ENCODE assay signal across 8 mouse cellular contexts in genomic region chr2:32637778-32638281, GRCm38 (mm10). TPM values are rescaled to one million over a fixed set of nuclear protein-coding genes. Genes with fewer than 3 reads are reported as not detected.
DNase-seq lines count a peak whose midpoint lies in the region; ATAC-seq and TF ChIP-seq lines count a peak whose summit lies in the region.

No protein-coding gene starts in this region.

- no peaks in the 10 kb centered on the region for H3K36me3 ChIP-seq in intestine, embryonic 15.5 days
- no peaks in the 10 kb centered on the region for H3K36me3 ChIP-seq in liver, embryonic 15.5 days (replicated peaks)
- H3K36me3 ChIP-seq in spleen, adult 2 months (ENCODE audit: control insufficient read depth, insufficient read depth, low read length), result no peaks in the 10 kb centered on the region

- H3K4me2 ChIP-seq in intestine, embryonic 15.5 days (replicated peaks), result 0 out of 2 replicates have a peak overlapping the region, but pooled peaks have one; percentile 2
- H3K4me2 ChIP-seq in liver, embryonic 15.5 days, result no peak overlapping the region

- no peak overlapping the region for H3K4me3 ChIP-seq in intestine, embryonic 15.5 days (replicated peaks)
- no peak overlapping the region for H3K4me3 ChIP-seq in liver, embryonic 15.5 days (replicated peaks)
- no peak overlapping the region for H3K4me3 ChIP-seq in spleen, adult 2 months (ENCODE audit: extremely low read depth, insufficient read depth, insufficient read length)
- H3K4me3 ChIP-seq in cerebellum, adult 2 months (replicated peaks; ENCODE audit: insufficient read depth, low read depth, low read length), result no peak overlapping the region

- peak; percentile 47 for DNase-seq in gastrocnemius, postnatal 10 days
- DNase-seq in gastrocnemius, adult 18-20 months (ENCODE audit: low spot score), result no peak
- peak; percentile 64 for DNase-seq in gastrocnemius, postnatal 25 days
- DNase-seq in spleen, adult 2 months (ENCODE audit: low read depth in 1 of 2, low spot score in 2 of 2), result peak; percentile 19 to 75
- DNase-seq in cerebellum, adult 2 months, result no peak
- DNase-seq in adipocyte (ENCODE audit: low spot score), result no peak

- TF ChIP-seq POLR2A in spleen, adult 2 months (IDR thresholded peaks at IDR 0.05; ENCODE audit: low read depth, low read length), result no peak
- no peak for TF ChIP-seq POLR2A in cerebellum, adult 2 months (IDR thresholded peaks at IDR 0.05; ENCODE audit: borderline replicate concordance, insufficient read depth, low read length)

- WGBS in intestine, embryonic 15.5 days, result 20% methylated on average over 11 of the region's 11 CpGs
- WGBS in liver, embryonic 15.5 days (ENCODE audit: insufficient replicate concordance), result 23% methylated on average over 11 of the region's 11 CpGs
- WGBS in spleen, adult 2 months, result 16% methylated on average over 11 of the region's 11 CpGs
- WGBS in cerebellum, adult 2 months, result 40% methylated on average over 11 of the region's 11 CpGs

- H3K9ac ChIP-seq in intestine, embryonic 15.5 days, result no peak overlapping the region
- H3K9ac ChIP-seq in liver, embryonic 15.5 days, result no peak overlapping the region

- no peaks in the 10 kb centered on the region for H3K9me3 ChIP-seq in intestine, embryonic 15.5 days
- H3K9me3 ChIP-seq in liver, embryonic 15.5 days (replicated peaks), result no peaks in the 10 kb centered on the region

- H3K27ac ChIP-seq in intestine, embryonic 15.5 days, result peak overlapping the region; percentile 70
- 0 out of 2 replicates have a peak overlapping the region, but pooled peaks have one; percentile 14 for H3K27ac ChIP-seq in liver, embryonic 15.5 days (replicated peaks)
- H3K27ac ChIP-seq in spleen, adult 2 months (ENCODE audit: insufficient read depth, low read length), result peak overlapping the region; percentile 60
- H3K27ac ChIP-seq in cerebellum, adult 2 months (ENCODE audit: insufficient read depth, low read length), result no peak overlapping the region

- peaks cover 14% of the 10 kb centered on the region for H3K4me1 ChIP-seq in intestine, embryonic 15.5 days (replicated peaks)
- H3K4me1 ChIP-seq in liver, embryonic 15.5 days (replicated peaks), result peaks cover 22% of the 10 kb centered on the region
- H3K4me1 ChIP-seq in spleen, adult 2 months (ENCODE audit: control insufficient read depth, insufficient read depth, insufficient read length), result peaks cover 8% of the 10 kb centered on the region
- H3K4me1 ChIP-seq in cerebellum, adult 2 months (ENCODE audit: control insufficient read depth, insufficient read depth, low read length), result peaks cover 8% of the 10 kb centered on the region

- peak; percentile 66 for ATAC-seq in intestine, embryonic 15.5 days
- peak; percentile 67 for ATAC-seq in liver, embryonic 15.5 days (ENCODE audit: insufficient read depth)

- no peaks in the 10 kb centered on the region for H3K27me3 ChIP-seq in intestine, embryonic 15.5 days (replicated peaks)
- no peaks in the 10 kb centered on the region for H3K27me3 ChIP-seq in liver, embryonic 15.5 days
- H3K27me3 ChIP-seq in spleen, adult 2 months (ENCODE audit: control insufficient read depth, insufficient read depth, low read length), result no peaks in the 10 kb centered on the region
- H3K27me3 ChIP-seq in cerebellum, adult 2 months (ENCODE audit: control insufficient read depth, insufficient read depth, low read length), result no peaks in the 10 kb centered on the region

- TF ChIP-seq CTCF in spleen, adult 2 months (IDR thresholded peaks at IDR 0.05; ENCODE audit: extremely low read depth, insufficient read depth, insufficient read length, insufficient replicate concordance), result no peak
- TF ChIP-seq CTCF in cerebellum, adult 2 months (IDR thresholded peaks at IDR 0.05; ENCODE audit: borderline replicate concordance, insufficient read depth, low read depth, low read length), result no peak

RNA-seq across cellular contexts. Expression of gene Eng, which starts 8.6 kb away (rescaled TPM):
- total RNA-seq in gastrocnemius, postnatal 10 days (2021), result 10 to 100 TPM; 49.5 to 54.7 TPM
- total RNA-seq in gastrocnemius, adult 18-20 months (2021), result 10 to 100 TPM; 21.1 to 34.1 TPM
- 10 to 100 TPM; 28.0 to 30.7 TPM for total RNA-seq in gastrocnemius, postnatal 25 days (2021)
- 62.6 and 63.2 TPM in 2 replicates for polyA plus RNA-seq in intestine, embryonic 15.5 days (2015; fragmentation: Nextera tagmentation; extraction: Ambion mirVana)
- 23.5 and 29.5 TPM in 2 replicates for polyA plus RNA-seq in liver, embryonic 15.5 days (2015; fragmentation: Nextera tagmentation; extraction: Ambion mirVana)
- polyA plus RNA-seq in spleen, adult 2 months (2012; rRNA removed), result 132 and 168 TPM in 2 replicates
- 28.0 and 31.6 TPM in 2 replicates for polyA plus RNA-seq in cerebellum, adult 2 months (2012; rRNA removed)

RNA-seq across cellular contexts. Expression of gene Ak1, which starts 16.3 kb away (rescaled TPM):
- total RNA-seq in gastrocnemius, postnatal 10 days (2021), result 1,000 to 10,000 TPM; 1,275 to 1,593 TPM
- total RNA-seq in gastrocnemius, adult 18-20 months (2021), result 1,000 to 10,000 TPM; 1,543 to 1,586 TPM
- total RNA-seq in gastrocnemius, postnatal 25 days (2021), result 1,000 to 10,000 TPM; 1,680 to 2,125 TPM
- polyA plus RNA-seq in intestine, embryonic 15.5 days (2015; fragmentation: Nextera tagmentation; extraction: Ambion mirVana), result 19.2 and 19.6 TPM in 2 replicates
- polyA plus RNA-seq in liver, embryonic 15.5 days (2015; fragmentation: Nextera tagmentation; extraction: Ambion mirVana), result 4.7 and 6.6 TPM in 2 replicates
- polyA plus RNA-seq in spleen, adult 2 months (2012; rRNA removed), result 6.3 and 7.4 TPM in 2 replicates
- polyA plus RNA-seq in cerebellum, adult 2 months (2012; rRNA removed), result 127 and 132 TPM in 2 replicates

RNA-seq across cellular contexts. Expression of gene St6galnac6, which starts 38.3 kb away (rescaled TPM):
- total RNA-seq in gastrocnemius, postnatal 10 days (2021), result 10 to 100 TPM; 59.7 to 66.0 TPM
- 10 to 100 TPM; 47.0 to 52.2 TPM for total RNA-seq in gastrocnemius, adult 18-20 months (2021)
- 10 to 100 TPM; 37.3 to 42.6 TPM for total RNA-seq in gastrocnemius, postnatal 25 days (2021)
- 14.0 and 15.7 TPM in 2 replicates for polyA plus RNA-seq in intestine, embryonic 15.5 days (2015; fragmentation: Nextera tagmentation; extraction: Ambion mirVana)
- 11.6 and 11.7 TPM in 2 replicates for polyA plus RNA-seq in liver, embryonic 15.5 days (2015; fragmentation: Nextera tagmentation; extraction: Ambion mirVana)
- 22.3 and 32.4 TPM in 2 replicates for polyA plus RNA-seq in spleen, adult 2 months (2012; rRNA removed)
- 89.5 TPM in 2 replicates for polyA plus RNA-seq in cerebellum, adult 2 months (2012; rRNA removed)

RNA-seq across cellular contexts. Expression of gene St6galnac4, which starts 50.9 kb away (rescaled TPM):
- 10 to 100 TPM; 31.7 to 42.6 TPM for total RNA-seq in gastrocnemius, postnatal 10 days (2021)
- total RNA-seq in gastrocnemius, adult 18-20 months (2021), result 10 to 100 TPM; 13.5 to 19.8 TPM
- total RNA-seq in gastrocnemius, postnatal 25 days (2021), result 10 to 100 TPM; 24.6 to 29.2 TPM
- 16.4 and 18.8 TPM in 2 replicates for polyA plus RNA-seq in intestine, embryonic 15.5 days (2015; fragmentation: Nextera tagmentation; extraction: Ambion mirVana)
- 7.9 and 8.5 TPM in 2 replicates for polyA plus RNA-seq in liver, embryonic 15.5 days (2015; fragmentation: Nextera tagmentation; extraction: Ambion mirVana)
- polyA plus RNA-seq in spleen, adult 2 months (2012; rRNA removed), result 34.2 and 40.4 TPM in 2 replicates
- polyA plus RNA-seq in cerebellum, adult 2 months (2012; rRNA removed), result 91.4 and 101 TPM in 2 replicates

Comparison
In these comparisons a context has a peak if more than half of its experiments do, and no peak if none do; other contexts are left out.
1. DNase-seq: peak in gastrocnemius, postnatal 10 days (single experiment), gastrocnemius, postnatal 25 days (single experiment) and spleen, adult 2 months (2 of 2); none in gastrocnemius, adult 18-20 months (single experiment), cerebellum, adult 2 months (0 of 2) and adipocyte (single experiment).